Mouse (Mus musculus) testis, postnatal 14 days (tissue): Measurements from ENCODE around the gene Cd7.
"Not testable (repeated sequence)": the region's sequence is repeated elsewhere in the genome, so short reads cannot be mapped to it uniquely, and the experiment has no call there.

Experiments
- DNase-seq: peaks from one replicate; pipeline ENCODE4 v3.0.0; 2021; ENCODE audit warnings: low spot score

Cd7 gene

GRCm38 (mm10) chr11:121047826-121048399 is 8.7 kb upstream of the Cd7 start:
- DNase-seq: no peak

GRCm38 (mm10) chr11:121045286-121045685 is 6.1 kb upstream of the Cd7 start:
- peak; percentile 48 for DNase-seq

GRCm38 (mm10) chr11:121043025-121043424 is 3.8 kb upstream of the Cd7 start:
- DNase-seq: not testable (repeated sequence)

GRCm38 (mm10) chr11:121042480-121042879 is 3.3 kb upstream of the Cd7 start:
- no peak for DNase-seq

GRCm38 (mm10) chr11:121041636-121042035 is 2.4 kb upstream of the Cd7 start:
- no peak for DNase-seq

GRCm38 (mm10) chr11:121041212-121041611 is 2.0 kb upstream of the Cd7 start:
- peak; percentile 68 for DNase-seq

GRCm38 (mm10) chr11:121038366-121039240 is 615 bp downstream of the Cd7 start:
- DNase-seq: no peak

GRCm38 (mm10) chr11:121033118-121033517 is 6.1 kb downstream of the Cd7 start:
- no peak for DNase-seq

- DNase-seq: no peak
Measured at GRCm38 (mm10) chr11:121027259-121027658, 12.0 kb downstream of the Cd7 start.

GRCm38 (mm10) chr11:121024163-121024562 is 15.1 kb downstream of the Cd7 start:
- no peak for DNase-seq

- no peak for DNase-seq
Measured at GRCm38 (mm10) chr11:121019501-121019900, 19.7 kb downstream of the Cd7 start.

GRCm38 (mm10) chr11:121017703-121018102 is 21.5 kb downstream of the Cd7 start:
- peak; percentile 36 for DNase-seq

- DNase-seq: no peak
Measured at GRCm38 (mm10) chr11:121015472-121015871, 23.7 kb downstream of the Cd7 start.

GRCm38 (mm10) chr11:121014896-121015300 is 24.3 kb downstream of the Cd7 start:
- DNase-seq: no peak

- DNase-seq: no peak
Measured at GRCm38 (mm10) chr11:121013656-121014055, 25.6 kb downstream of the Cd7 start.

- DNase-seq: no peak
Measured at GRCm38 (mm10) chr11:121010044-121010755, 29.0 kb downstream of the Cd7 start.

- no peak for DNase-seq
Measured at GRCm38 (mm10) chr11:121006184-121006583, 33.0 kb downstream of the Cd7 start.

- no peak for DNase-seq
Measured at GRCm38 (mm10) chr11:121004281-121004680, 34.9 kb downstream of the Cd7 start.

- DNase-seq: no peak
Measured at GRCm38 (mm10) chr11:121001966-121002365, 37.3 kb downstream of the Cd7 start.

- no peak for DNase-seq
Measured at GRCm38 (mm10) chr11:120994741-120995140, 44.5 kb downstream of the Cd7 start.

GRCm38 (mm10) chr11:120993586-120993985 is 45.6 kb downstream of the Cd7 start:
- DNase-seq: no peak

- DNase-seq: no peak
Measured at GRCm38 (mm10) chr11:120993080-120993479, 46.1 kb downstream of the Cd7 start.

GRCm38 (mm10) chr11:120991791-120992190 is 47.4 kb downstream of the Cd7 start:
- DNase-seq: peak; percentile 57
